Mouse (Mus musculus) liver, embryonic 14.5 days (tissue): ENCODE results near the gene 4930442H23Rik. TPM values are rescaled to one million over a fixed set of nuclear protein-coding genes. Genes with fewer than 3 reads are reported as not detected.

Experiments used
- ATAC-seq: fragments of 200-750 bp; cut with Nextera tagmentation; 2 replicates; pipeline ENCODE4 v1.8.0; 2017; ENCODE audit warnings: moderate number of reproducible peaks, mild to moderate bottlenecking, moderate library complexity; ENCODE audit not compliant: insufficient read depth
- DNase-seq, 3 experiments: peaks; one replicate each; pipeline ENCODE4 v3.0.0-alpha.2; 2012 to 2013; ENCODE audit warnings: low read depth in 3 of 3, low spot score in 3 of 3
- H3K27ac ChIP-seq: fragments of 300-500 bp; sonication (generic); 2 replicates; pipeline ENCODE4 v1.5.1; 2014; ENCODE audit warnings: moderate library complexity, mild to moderate bottlenecking, control low read depth, inconsistent platforms
- H3K27me3 ChIP-seq: fragments of 300-500 bp; sonication (generic); 2 replicates; pipeline ENCODE4 v1.6.1; 2014; ENCODE audit warnings: mild to moderate bottlenecking, low read length, moderate library complexity; ENCODE audit not compliant: control insufficient read depth, insufficient read depth
- H3K36me3 ChIP-seq: fragments of 300-500 bp; sonication (generic); replicated peaks from 2 replicates; pipeline ENCODE4 v1.6.1; 2014; ENCODE audit warnings: low read depth; ENCODE audit not compliant: control insufficient read depth, insufficient read depth
- H3K4me1 ChIP-seq, 2 experiments: fragments of 200-500 bp in 1 of 2; fragments of 300-500 bp in 1 of 2; sonication (generic) in 1 of 2; replicated peaks; 2 replicates each; pipeline ENCODE4 v1.6.1; 2012 to 2014; ENCODE audit warnings: antibody characterized with exemption in 1 of 2, inconsistent platforms in 1 of 2, low read length in 1 of 2; ENCODE audit not compliant: control insufficient read depth in 2 of 2, insufficient read depth in 2 of 2
- H3K4me2 ChIP-seq: fragments of 300-500 bp; sonication (generic); 2 replicates; pipeline ENCODE4 v1.6.1; 2014; ENCODE audit warnings: low read depth, mild to moderate bottlenecking, control low read depth, moderate library complexity
- H3K4me3 ChIP-seq, 2 experiments: fragments of 200-500 bp in 1 of 2; fragments of 300-500 bp in 1 of 2; sonication (generic) in 1 of 2; 2 replicates each; pipeline ENCODE4 v1.5.1; 2012 to 2014; ENCODE audit warnings: low read depth in 2 of 2, low read length in 2 of 2, mild to moderate bottlenecking in 2 of 2, control low read depth in 1 of 2, inconsistent platforms in 1 of 2, moderate library complexity in 1 of 2; ENCODE audit not compliant: insufficient read depth in 1 of 2
- H3K9ac ChIP-seq: fragments of 300-500 bp; sonication (generic); replicated peaks from 2 replicates; pipeline ENCODE4 v1.6.1; 2014; ENCODE audit warnings: mild to moderate bottlenecking, control low read depth, moderate library complexity
- H3K9me3 ChIP-seq: fragments of 300-500 bp; sonication (generic); 2 replicates; pipeline ENCODE4 v1.6.1; 2016; ENCODE audit warnings: low read length, mixed read lengths; ENCODE audit not compliant: control insufficient read depth
- CTCF ChIP-seq: IDR thresholded peaks from 2 replicates; pipeline ENCODE4 v1.5.1; 2016; ENCODE audit warnings: antibody characterized with exemption, low read depth, control low read depth
- EP300 ChIP-seq: IDR thresholded peaks from 2 replicates; pipeline ENCODE4 v1.6.1; 2016; ENCODE audit warnings: antibody characterized with exemption, low read depth
- WGBS: fragments of 180-500 bp; shearing (Covaris S2); extraction: QIAGEN DNeasy Blood & Tissue Kit; methylation state at CpG from one replicate; pipeline ENCODE4 v1.1.7; 2014; ENCODE audit not compliant: insufficient replicate concordance; 5-methylcytosine and 5-hydroxymethylcytosine counted together
- polyA plus RNA-seq, 2 experiments: library from polyadenylated mRNA; depleted of rRNA in 1 of 2; stranded (reverse) in 1 of 2; unstranded in 1 of 2; fragments of >200 nt; fragmentation: Nextera tagmentation in 1 of 2; extraction: Ambion mirVana in 1 of 2; gene quantifications; 2 replicates each; pipeline versions ENCODE4 v1.2.1 to v1.2.3; 2012 to 2014

4930442H23Rik gene
- polyA plus RNA-seq, 2 experiments: not detected

GRCm38 (mm10) chr10:81146296-81146695 lies 37.4 kb downstream of the 4930442H23Rik start:
- no peak overlapping the region for H3K27ac ChIP-seq
- ATAC-seq (no peak), DNase-seq (no peak)
- TF ChIP-seq EP300: no peak
- TF ChIP-seq CTCF: no peak
- no peak overlapping the region for H3K4me3 ChIP-seq
- no peaks in the 10 kb centered on the region for H3K9me3 ChIP-seq
- peaks cover 7% of the 10 kb centered on the region in 2 experiments for H3K4me1 ChIP-seq
- no peak overlapping the region for H3K9ac ChIP-seq
- H3K36me3 ChIP-seq: peaks cover 90% of the 10 kb centered on the region
- H3K4me2 ChIP-seq: no peak overlapping the region
- WGBS: 85% methylated on average over 4 of the region's 4 CpGs
- no peaks in the 10 kb centered on the region for H3K27me3 ChIP-seq

DNA sequence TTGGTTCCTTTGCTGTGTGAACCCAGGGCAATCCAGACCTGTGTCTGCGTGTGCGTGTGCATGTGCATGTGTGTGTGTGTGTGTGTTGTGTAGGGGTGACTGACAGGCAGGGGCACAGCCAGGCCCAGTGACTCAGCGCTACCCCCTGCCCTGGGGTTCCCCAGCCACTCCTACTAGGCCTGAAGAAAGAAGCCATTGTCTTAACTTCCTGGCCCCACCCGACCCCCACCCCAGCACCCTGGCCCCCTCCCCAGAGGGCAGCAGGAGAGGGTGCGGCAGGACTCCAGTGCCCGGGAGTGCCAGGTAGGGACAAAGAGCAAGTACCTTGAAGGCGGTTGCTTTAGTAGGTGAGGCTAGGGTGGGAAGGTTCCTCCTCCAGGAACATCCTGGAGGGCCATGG lies 37.9 kb downstream of the 4930442H23Rik start:
- Histone ChIP-seq H3K27ac (no peak overlapping the region), H3K4me1 (peaks cover 11 to 12% of the 10 kb centered on the region in 2 experiments), H3K4me3 (no peak overlapping the region), H3K36me3 (peaks cover 88% of the 10 kb centered on the region), H3K4me2 (no peak overlapping the region), H3K9ac (no peak overlapping the region), H3K9me3 (no peaks in the 10 kb centered on the region), H3K27me3 (no peaks in the 10 kb centered on the region)
- DNase-seq: no peak
- TF ChIP-seq EP300: no peak
- no peak for TF ChIP-seq CTCF
- ATAC-seq: no peak
- 88% methylated on average over 7 of the region's 7 CpGs for WGBS

DNA sequence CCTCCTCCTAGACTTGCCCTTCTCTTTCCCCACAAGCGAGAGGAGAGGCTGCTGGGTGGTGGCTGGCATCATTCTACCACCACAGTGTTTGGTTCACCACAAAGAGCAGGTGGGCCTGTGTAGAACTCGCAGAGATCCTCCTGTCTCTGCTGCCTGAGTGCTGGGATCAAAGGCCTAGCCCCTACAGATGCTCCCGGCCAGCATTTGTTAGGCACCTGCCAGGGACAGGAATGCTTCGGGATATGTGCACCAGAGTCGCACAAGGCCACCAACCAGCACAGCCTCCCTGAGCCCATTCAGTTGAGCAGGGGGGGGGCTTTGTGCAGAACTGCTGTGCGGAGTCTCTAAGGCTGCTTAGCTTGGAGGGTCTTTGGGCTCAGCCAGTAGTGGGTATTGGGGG lies 38.3 kb downstream of the 4930442H23Rik start:
- no peak for TF ChIP-seq CTCF
- no peak for TF ChIP-seq EP300
- 91% methylated on average over 6 of the region's 6 CpGs for WGBS
- Histone ChIP-seq H3K4me3 (no peak overlapping the region), H3K36me3 (peaks cover 84% of the 10 kb centered on the region), H3K27me3 (no peaks in the 10 kb centered on the region), H3K9me3 (no peaks in the 10 kb centered on the region), H3K4me1 (peaks cover 16 to 17% of the 10 kb centered on the region in 2 experiments), H3K4me2 (no peak overlapping the region), H3K27ac (no peak overlapping the region), H3K9ac (no peak overlapping the region)
- no peak for DNase-seq
- no peak for ATAC-seq

DNA sequence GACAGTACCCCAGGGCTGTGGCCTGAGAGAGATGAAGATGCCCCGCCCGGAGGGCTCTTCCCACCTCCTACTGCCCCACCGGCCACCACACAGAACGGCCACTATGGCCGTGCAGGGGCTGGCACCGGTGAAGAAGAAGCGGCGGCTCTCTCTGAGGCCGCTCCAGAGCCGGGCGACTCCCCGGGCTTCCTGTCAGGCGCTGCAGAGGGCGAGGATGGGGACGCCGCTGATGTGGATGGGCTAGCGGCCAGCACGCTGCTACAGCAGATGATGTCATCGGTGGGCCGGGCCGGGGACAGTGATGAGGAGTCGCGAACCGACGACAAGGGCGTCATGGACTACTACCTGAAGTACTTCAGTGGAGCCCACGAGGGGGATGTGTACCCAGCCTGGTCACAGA lies 39.0 kb downstream of the 4930442H23Rik start:
- Histone ChIP-seq H3K27me3 (no peaks in the 10 kb centered on the region), H3K9ac (no peak overlapping the region), H3K27ac (no peak overlapping the region), H3K36me3 (peaks cover 78% of the 10 kb centered on the region), H3K4me3 (no peak overlapping the region), H3K4me1 (peaks cover 22 to 23% of the 10 kb centered on the region in 2 experiments), H3K4me2 (no peak overlapping the region), H3K9me3 (no peaks in the 10 kb centered on the region)
- TF ChIP-seq CTCF (no peak), EP300 (no peak)
- WGBS: 87% methylated on average over 27 of the region's 27 CpGs
- ATAC-seq (no peak), DNase-seq (no peak)

- TF ChIP-seq CTCF (no peak), EP300 (no peak)
- ATAC-seq: no peak
- Histone ChIP-seq H3K36me3 (peaks cover 70% of the 10 kb centered on the region), H3K4me1 (peaks cover 29% of the 10 kb centered on the region in 2 experiments), H3K4me2 (no peak overlapping the region), H3K27ac (no peak overlapping the region), H3K9me3 (no peaks in the 10 kb centered on the region), H3K4me3 (no peak overlapping the region), H3K9ac (no peak overlapping the region), H3K27me3 (no peaks in the 10 kb centered on the region)
- WGBS: 93% methylated on average over 52 of the region's 52 CpGs
- DNase-seq: no peak
Observed at GRCm38 (mm10) chr10:81143845-81144437, 39.7 kb downstream of the 4930442H23Rik start.
